Mouse (Mus musculus) heart, postnatal 0 days (tissue): ENCODE results near the gene Ptbp2. TPM values are rescaled to one million over a fixed set of nuclear protein-coding genes. Genes with fewer than 3 reads are reported as not detected.

Experiments used
- ATAC-seq: fragments of 200-750 bp; cut with Nextera tagmentation; 2 replicates; pipeline ENCODE4 v1.8.0; 2017; ENCODE audit warnings: low read depth, moderate number of reproducible peaks, moderate library complexity; ENCODE audit not compliant: insufficient read depth
- DNase-seq: peaks from one replicate; pipeline ENCODE4 v3.0.0-alpha.2; 2016; ENCODE audit warnings: low spot score
- H3K27ac ChIP-seq: fragments of 300-500 bp; sonication (generic); 2 replicates; pipeline ENCODE4 v1.5.1; 2014; ENCODE audit warnings: low read depth, mild to moderate bottlenecking
- H3K27me3 ChIP-seq: fragments of 300-500 bp; sonication (generic); 2 replicates; pipeline ENCODE4 v1.6.1; 2014; ENCODE audit warnings: low read length, mixed read lengths; ENCODE audit not compliant: control insufficient read depth, insufficient read depth
- H3K36me3 ChIP-seq: fragments of 300-500 bp; sonication (generic); replicated peaks from 2 replicates; pipeline ENCODE4 v1.6.1; 2014; ENCODE audit warnings: low read length, mixed read lengths; ENCODE audit not compliant: control insufficient read depth, insufficient read depth
- H3K4me1 ChIP-seq: fragments of 300-500 bp; sonication (generic); 2 replicates; pipeline ENCODE4 v1.6.1; 2014; ENCODE audit warnings: antibody characterized with exemption; ENCODE audit not compliant: control insufficient read depth, insufficient read depth
- H3K4me2 ChIP-seq: fragments of 300-500 bp; sonication (generic); 2 replicates; pipeline ENCODE4 v1.6.1; 2014; ENCODE audit warnings: low read depth, mild to moderate bottlenecking, low read length, moderate library complexity
- H3K4me3 ChIP-seq: fragments of 300-500 bp; sonication (generic); 2 replicates; pipeline ENCODE4 v1.5.1; 2014; ENCODE audit warnings: low read depth, low read length
- H3K9ac ChIP-seq: fragments of 300-500 bp; sonication (generic); replicated peaks from 2 replicates; pipeline ENCODE4 v1.6.1; 2014; ENCODE audit warnings: low read depth, low read length, mixed read lengths
- H3K9me3 ChIP-seq: fragments of 300-500 bp; sonication (generic); replicated peaks from 2 replicates; pipeline ENCODE4 v1.6.1; 2016; ENCODE audit warnings: low read length; ENCODE audit not compliant: control insufficient read depth
- CTCF ChIP-seq: IDR thresholded peaks from 2 replicates; pipeline ENCODE4 v1.5.1; 2016; ENCODE audit warnings: antibody characterized with exemption, control low read depth, low read depth
- EP300 ChIP-seq: IDR thresholded peaks from 2 replicates; pipeline ENCODE4 v1.6.1; 2016; ENCODE audit warnings: antibody characterized with exemption, low read depth
- WGBS: fragments of 180-500 bp; shearing (Covaris S2); extraction: QIAGEN DNeasy Blood & Tissue Kit; methylation state at CpG from one replicate; pipeline ENCODE4 v1.1.7; 2014; 5-methylcytosine and 5-hydroxymethylcytosine counted together
- polyA plus RNA-seq: library from polyadenylated mRNA; unstranded; fragments of >200 nt; fragmentation: Nextera tagmentation; extraction: Ambion mirVana; gene quantifications from 2 replicates; pipeline ENCODE4 v1.2.1, GENCODE M21; 2015
- total RNA-seq: library from RNA; depleted of rRNA; stranded (reverse); fragments of >200 nt; gene quantifications from 2 replicates; pipeline ENCODE4 v1.2.3, GENCODE M21; 2014; ENCODE audit warnings: low replicate concordance

The Ptbp2 gene
- total and polyA plus RNA-seq, 2 experiments from 2014 or later = 33.8 to 47.6 TPM

DNA sequence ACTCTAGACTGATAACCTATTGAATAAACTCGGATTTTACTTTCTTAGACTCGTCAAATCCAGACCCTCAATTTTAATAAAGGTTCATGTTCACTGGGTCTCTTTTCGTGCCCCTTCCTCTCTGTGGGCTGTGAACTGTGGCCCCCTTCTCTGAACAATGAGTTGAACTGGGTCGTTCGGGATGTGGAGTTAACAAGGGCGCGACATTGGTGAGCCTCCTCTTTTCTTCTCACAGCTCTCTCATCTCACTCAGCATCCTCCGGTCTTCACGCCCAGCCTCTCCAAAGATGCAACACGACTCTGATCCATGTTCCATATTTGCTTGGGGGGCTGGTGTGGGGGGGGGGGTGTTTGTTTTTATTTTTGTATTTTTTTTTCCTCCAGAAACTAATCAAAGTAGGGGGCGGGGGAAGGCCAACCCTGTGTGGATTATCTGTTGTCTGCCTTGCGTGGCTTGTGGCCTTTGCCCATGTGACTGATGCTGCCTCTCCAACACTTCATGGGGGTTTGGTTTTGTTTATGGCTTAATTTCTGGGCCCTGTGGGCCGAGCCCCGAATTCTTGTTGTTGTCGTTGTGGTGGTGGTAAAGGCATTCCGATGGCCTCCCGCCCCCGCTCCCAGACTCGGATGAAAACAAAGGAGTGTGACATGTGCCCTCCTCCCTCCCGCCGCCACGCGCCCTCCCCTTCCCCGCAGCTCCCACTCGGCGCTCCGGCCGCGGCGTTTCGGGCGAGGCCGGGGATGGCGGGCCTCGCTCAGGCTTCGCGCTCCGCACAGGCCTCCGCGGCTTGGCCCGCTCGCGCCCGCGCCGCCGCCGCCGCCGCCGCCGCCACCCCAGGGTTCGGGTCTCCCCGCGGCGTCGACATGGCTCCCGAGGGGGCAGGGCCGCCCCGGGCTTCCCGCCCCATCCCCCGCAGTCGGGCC lies 2.0 kb downstream of the Ptbp2 start:
- ATAC-seq = peak; percentile 47
- Histone ChIP-seq H3K4me3 (peak overlapping the region; percentile 96), H3K4me1 (peaks cover 12% of the 10 kb centered on the region), H3K27me3 (no peaks in the 10 kb centered on the region), H3K36me3 (no peaks in the 10 kb centered on the region), H3K9me3 (no peaks in the 10 kb centered on the region), H3K27ac (peak overlapping the region; percentile 95), H3K4me2 (peak overlapping the region; percentile 70), H3K9ac (peak overlapping the region; percentile 97)
- WGBS = under 1% methylated on average over 49 of the region's 63 CpGs
- no peak for TF ChIP-seq EP300
- DNase-seq = peak; percentile 61

DNA sequence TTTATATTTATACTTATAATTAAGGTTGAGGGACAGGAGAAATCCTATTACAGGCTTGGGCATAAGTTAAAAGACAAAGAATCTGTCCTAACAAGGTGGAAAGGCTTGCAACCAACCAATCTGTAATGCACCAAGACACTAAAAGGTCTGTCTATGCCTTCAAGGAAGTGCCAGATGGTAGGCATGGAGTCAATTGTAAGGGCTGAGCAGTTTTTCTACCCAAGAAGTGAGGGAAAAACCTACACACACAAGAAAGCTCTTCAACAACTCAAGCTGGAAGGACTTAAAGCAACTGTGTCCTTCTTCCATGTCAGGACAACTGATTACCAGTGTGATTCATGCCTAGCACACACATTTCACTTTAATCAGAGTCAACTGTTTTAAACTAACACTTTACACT lies 3.4 kb downstream of the Ptbp2 start:
- no peaks in the 10 kb centered on the region for H3K36me3 ChIP-seq
- DNase-seq (no peak), ATAC-seq (no peak)
- H3K4me3 ChIP-seq = peak overlapping the region; percentile 23; the same call in 1 of the 2 replicates
- peaks cover 12% of the 10 kb centered on the region for H3K4me1 ChIP-seq
- H3K9ac ChIP-seq = peak overlapping the region; percentile 30; the same call in 1 of the 2 replicates
- H3K27me3 ChIP-seq = no peaks in the 10 kb centered on the region
- no peak for TF ChIP-seq EP300
- no peak for TF ChIP-seq CTCF
- H3K9me3 ChIP-seq = no peaks in the 10 kb centered on the region
- H3K27ac ChIP-seq = no peak overlapping the region
- H3K4me2 ChIP-seq = peak overlapping the region; percentile 70

DNA sequence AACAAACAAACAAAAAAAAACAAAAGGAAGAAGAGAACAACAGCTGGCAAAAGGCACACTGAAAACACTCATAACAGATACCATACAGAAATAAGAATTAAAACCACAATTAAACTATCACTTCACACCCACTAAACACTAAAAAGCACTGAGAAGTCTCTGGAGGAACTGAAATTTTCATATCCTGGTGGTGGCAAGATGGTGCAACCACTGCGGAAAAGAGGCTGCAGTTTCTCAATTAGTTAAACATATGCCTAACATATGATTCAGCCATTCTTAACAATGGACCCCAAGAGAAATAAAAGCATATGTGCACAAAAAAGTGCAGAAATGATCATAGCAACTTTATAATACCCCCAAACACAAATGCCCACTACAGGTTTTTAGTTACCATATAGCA lies 5.0 kb downstream of the Ptbp2 start:
- Histone ChIP-seq H3K4me2 (no peak overlapping the region), H3K4me1 (peaks cover 12% of the 10 kb centered on the region), H3K27me3 (no peaks in the 10 kb centered on the region), H3K36me3 (no peaks in the 10 kb centered on the region), H3K9me3 (no peaks in the 10 kb centered on the region), H3K9ac (no peak overlapping the region), H3K27ac (no peak overlapping the region), H3K4me3 (no peak overlapping the region)
- TF ChIP-seq CTCF (no peak), EP300 (no peak)
- ATAC-seq (no peak), DNase-seq (no peak)
- WGBS = 87% methylated on average over 1 of the region's 1 CpGs

DNA sequence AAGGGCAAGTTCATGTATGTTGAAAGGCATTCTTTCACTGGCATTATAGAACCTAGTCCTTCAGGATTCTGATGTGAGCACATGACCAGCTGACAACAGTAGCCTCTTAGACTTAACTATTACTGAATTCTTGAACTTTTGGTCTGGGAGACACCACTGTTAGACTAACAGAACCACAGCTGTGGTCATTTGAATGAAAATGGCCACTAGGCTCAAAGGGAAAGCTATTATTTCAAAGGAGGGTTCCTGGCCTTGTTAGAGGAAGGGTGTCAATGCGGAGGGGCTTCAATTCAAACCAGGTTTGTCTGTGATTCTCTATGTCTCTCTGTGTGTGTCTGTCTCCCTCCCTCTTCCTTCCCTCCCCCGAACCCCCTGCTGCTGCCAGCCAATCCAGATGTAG lies 5.8 kb downstream of the Ptbp2 start:
- Histone ChIP-seq H3K4me1 (peaks cover 12% of the 10 kb centered on the region), H3K9ac (no peak overlapping the region), H3K36me3 (no peaks in the 10 kb centered on the region), H3K27ac (no peak overlapping the region), H3K4me3 (no peak overlapping the region), H3K9me3 (no peaks in the 10 kb centered on the region), H3K4me2 (no peak overlapping the region), H3K27me3 (no peaks in the 10 kb centered on the region)
- ATAC-seq (no peak), DNase-seq (no peak)
- 95% methylated on average over 2 of the region's 2 CpGs for WGBS
- no peak for TF ChIP-seq EP300
- no peak for TF ChIP-seq CTCF

DNA sequence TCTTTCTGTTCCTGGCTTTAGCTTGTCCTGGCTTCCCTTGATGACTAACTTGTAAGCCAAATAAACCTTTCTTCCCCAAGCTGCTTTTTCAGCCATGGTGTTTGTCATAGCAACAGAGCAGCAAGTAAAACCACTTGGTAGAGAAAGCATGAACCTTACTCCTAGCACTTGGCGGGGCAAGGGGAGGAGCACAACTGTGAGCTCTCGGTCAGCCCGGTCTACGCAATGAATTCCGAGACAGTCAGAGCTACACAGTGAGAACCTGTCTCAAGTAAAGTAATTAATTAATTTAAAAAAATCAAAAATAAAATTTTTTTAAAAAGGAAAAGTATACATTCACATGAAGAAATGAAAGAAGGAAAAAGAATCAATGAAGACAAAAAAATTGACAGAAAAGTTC lies 8.1 kb downstream of the Ptbp2 start:
- Histone ChIP-seq H3K4me1 (peaks cover 15% of the 10 kb centered on the region), H3K27me3 (no peaks in the 10 kb centered on the region), H3K36me3 (no peaks in the 10 kb centered on the region), H3K4me2 (no peak overlapping the region), H3K27ac (no peak overlapping the region), H3K9me3 (no peaks in the 10 kb centered on the region), H3K9ac (no peak overlapping the region), H3K4me3 (no peak overlapping the region)
- TF ChIP-seq CTCF (no peak), EP300 (no peak)
- DNase-seq (no peak), ATAC-seq (no peak)
- 81% methylated on average over 5 of the region's 5 CpGs for WGBS

DNA sequence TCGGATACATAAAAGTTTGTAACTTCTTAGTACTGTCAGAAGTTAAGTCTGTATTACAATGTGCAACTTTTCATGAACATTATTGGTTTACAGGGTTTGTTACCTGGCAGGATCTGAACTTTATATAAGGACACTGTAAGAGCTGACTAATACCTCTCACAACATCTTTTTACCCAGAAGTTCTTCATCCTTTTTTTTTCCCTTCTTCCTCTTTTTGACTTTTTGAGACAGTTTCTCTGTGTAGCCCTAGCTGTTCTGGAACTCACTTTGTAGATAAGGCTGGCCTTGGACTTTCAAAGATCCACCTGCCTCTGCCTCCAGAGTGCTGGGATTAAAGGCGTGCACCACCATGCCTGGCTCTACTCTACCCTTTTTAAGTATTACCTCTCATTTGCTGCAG lies 11.5 kb downstream of the Ptbp2 start:
- Histone ChIP-seq H3K4me1 (peaks cover 8% of the 10 kb centered on the region; the same call in 1 of the 2 replicates), H3K4me3 (no peak overlapping the region), H3K27ac (no peak overlapping the region), H3K4me2 (no peak overlapping the region), H3K9ac (no peak overlapping the region), H3K9me3 (no peaks in the 10 kb centered on the region), H3K27me3 (no peaks in the 10 kb centered on the region), H3K36me3 (no peaks in the 10 kb centered on the region)
- TF ChIP-seq EP300 (no peak), CTCF (no peak)
- DNase-seq = no peak
- ATAC-seq = no peak
- 80% methylated on average over 2 of the region's 2 CpGs for WGBS
